Mouse (Mus musculus) neural tube, embryonic 14.5 days (tissue): ENCODE data around the gene Lrch2. TPM values are rescaled to one million over a fixed set of nuclear protein-coding genes. Genes with fewer than 3 reads are reported as not detected.

Experiments used
- ATAC-seq: fragments of 200-750 bp; cut with Nextera tagmentation; 2 replicates; pipeline ENCODE4 v1.8.0; 2017; ENCODE audit warnings: low read depth, mild to moderate bottlenecking, moderate TSS enrichment, moderate library complexity
- H3K27ac ChIP-seq: fragments of 300-500 bp; sonication (generic); 2 replicates; pipeline ENCODE4 v1.5.1; 2014; ENCODE audit warnings: low read depth, mild to moderate bottlenecking, control low read depth, low read length, moderate library complexity, mixed read lengths
- H3K27me3 ChIP-seq: fragments of 300-500 bp; sonication (generic); 2 replicates; pipeline ENCODE4 v1.6.1; 2014; ENCODE audit warnings: low read length; ENCODE audit not compliant: control insufficient read depth, insufficient read depth
- H3K36me3 ChIP-seq: fragments of 300-500 bp; sonication (generic); 2 replicates; pipeline ENCODE4 v1.6.1; 2014; ENCODE audit warnings: low read length, mixed read lengths; ENCODE audit not compliant: control insufficient read depth, insufficient read depth
- H3K4me1 ChIP-seq: fragments of 300-500 bp; sonication (generic); 2 replicates; pipeline ENCODE4 v1.6.1; 2014; ENCODE audit warnings: low read length; ENCODE audit not compliant: control insufficient read depth, insufficient read depth
- H3K4me2 ChIP-seq: fragments of 300-500 bp; sonication (generic); 2 replicates; pipeline ENCODE4 v1.6.1; 2014; ENCODE audit warnings: mild to moderate bottlenecking, low read depth, low read length, control low read depth
- H3K4me3 ChIP-seq: fragments of 300-500 bp; sonication (generic); 2 replicates; pipeline ENCODE4 v1.5.1; 2014; ENCODE audit warnings: low read depth, low read length, control low read depth, mixed read lengths
- H3K9ac ChIP-seq: fragments of 300-500 bp; sonication (generic); replicated peaks from 2 replicates; pipeline ENCODE4 v1.6.1; 2014; ENCODE audit warnings: low read depth, mild to moderate bottlenecking, control low read depth, low read length, mixed read lengths
- H3K9me3 ChIP-seq: fragments of 300-500 bp; sonication (generic); 2 replicates; pipeline ENCODE4 v1.6.1; 2016; ENCODE audit warnings: low read length; ENCODE audit not compliant: control insufficient read depth
- WGBS: fragments of 180-500 bp; shearing (Covaris S2); extraction: QIAGEN DNeasy Blood & Tissue Kit; methylation state at CpG from one replicate; pipeline ENCODE4 v1.1.7; 2014; 5-methylcytosine and 5-hydroxymethylcytosine counted together
- polyA plus RNA-seq: library from polyadenylated mRNA; unstranded; fragments of >200 nt; fragmentation: Nextera tagmentation; extraction: Ambion mirVana; gene quantifications from 2 replicates; pipeline ENCODE4 v1.2.1, GENCODE M21; 2014

Gene Lrch2
- polyA plus RNA-seq, 1 experiment from 2014 or later: 20.8 TPM

- 90% methylated on average over 4 of the region's 4 CpGs for WGBS
- Histone ChIP-seq H3K27me3 (no peaks in the 10 kb centered on the region), H3K4me1 (no peaks in the 10 kb centered on the region), H3K9ac (no peak overlapping the region), H3K4me2 (no peak overlapping the region), H3K9me3 (no peaks in the 10 kb centered on the region), H3K27ac (no peak overlapping the region), H3K36me3 (no peaks in the 10 kb centered on the region), H3K4me3 (no peak overlapping the region)
- no peak for ATAC-seq
Measured at GRCm38 (mm10) chrX:147443386-147443785, 110.5 kb downstream of the Lrch2 start.

DNA sequence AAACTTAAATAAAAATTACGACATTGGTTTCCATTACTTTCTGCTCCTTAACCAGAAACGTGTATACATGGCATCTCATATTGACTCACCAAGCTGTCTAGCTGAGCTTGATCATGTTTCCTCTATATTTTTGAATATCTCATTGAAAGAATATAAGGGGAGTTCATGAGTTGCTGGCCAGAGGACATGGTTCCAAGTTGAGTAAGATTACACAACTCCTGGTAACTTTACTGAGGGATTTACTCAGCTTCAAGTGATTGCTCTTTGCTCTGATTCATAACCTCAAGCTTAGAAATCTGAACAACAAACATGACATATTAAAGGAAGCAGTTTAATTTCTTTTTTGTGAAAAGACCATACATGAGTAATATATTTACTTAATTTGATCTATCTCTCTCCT, 118.5 kb downstream of the Lrch2 start:
- H3K27ac ChIP-seq: no peak overlapping the region
- no peaks in the 10 kb centered on the region for H3K27me3 ChIP-seq
- WGBS: 88% methylated on average over 2 of the region's 2 CpGs

DNA sequence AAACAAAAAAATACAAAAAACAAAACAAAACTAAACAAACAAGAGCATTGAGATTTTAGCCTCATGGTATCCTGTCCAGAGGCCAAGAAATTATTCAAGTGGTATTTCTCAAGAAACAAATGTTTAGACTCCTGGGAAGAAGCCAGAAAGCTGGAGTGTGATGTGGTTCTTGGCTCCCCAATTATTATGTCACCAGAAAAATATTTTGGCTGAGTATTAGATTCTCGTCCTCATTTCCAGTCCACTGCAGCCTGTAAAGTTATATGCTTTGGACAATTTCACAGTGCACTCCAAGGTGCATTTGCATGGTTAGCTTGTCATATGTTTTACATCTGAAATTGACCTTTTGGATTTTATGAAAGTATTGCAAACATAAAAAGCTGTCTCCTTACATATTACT, 124.1 kb downstream of the Lrch2 start:
- Histone ChIP-seq H3K36me3 (no peaks in the 10 kb centered on the region), H3K4me2 (no peak overlapping the region), H3K4me3 (no peak overlapping the region), H3K9ac (no peak overlapping the region), H3K27ac (no peak overlapping the region), H3K27me3 (no peaks in the 10 kb centered on the region), H3K9me3 (no peaks in the 10 kb centered on the region), H3K4me1 (no peaks in the 10 kb centered on the region)
- WGBS: 67% methylated on average over 1 of the region's 1 CpGs
- ATAC-seq: no peak

More for the DNA sequence above, 118.5 kb downstream of the Lrch2 start:
- no peak overlapping the region for H3K4me3 ChIP-seq
- no peaks in the 10 kb centered on the region for H3K4me1 ChIP-seq
- no peak overlapping the region for H3K4me2 ChIP-seq
- no peaks in the 10 kb centered on the region for H3K36me3 ChIP-seq
- ATAC-seq: no peak
- no peaks in the 10 kb centered on the region for H3K9me3 ChIP-seq
- no peak overlapping the region for H3K9ac ChIP-seq

DNA sequence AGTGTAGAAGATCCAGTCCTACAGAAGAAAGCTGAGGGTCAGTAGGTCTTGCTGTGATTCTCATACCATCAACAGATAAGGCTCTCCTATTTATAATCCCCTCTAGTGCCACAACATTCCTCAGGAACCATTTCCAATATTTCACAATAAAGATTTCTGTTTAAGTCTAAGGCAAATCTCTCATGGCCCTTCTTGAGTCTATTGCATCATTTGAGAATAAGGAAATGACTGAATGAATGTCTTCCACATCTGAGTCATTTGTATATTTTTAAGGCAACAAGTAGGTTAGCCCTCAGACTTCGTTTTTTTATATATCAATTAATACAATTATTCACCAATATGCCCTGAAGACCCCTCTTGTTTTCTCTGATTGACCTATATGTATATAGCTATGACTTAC, 124.8 kb downstream of the Lrch2 start, which contains the start of gene Il13ra2:
TSS of gene Il13ra2 (minus strand) at position 64 of the 400 bp plus-strand sequence.
- no peak for ATAC-seq
- no peaks in the 10 kb centered on the region for H3K27me3 ChIP-seq
- no peak within 1 kb of the TSS for H3K9ac ChIP-seq
- no peaks in the 10 kb centered on the region for H3K9me3 ChIP-seq
- WGBS: 57% methylated on average over 1 of the region's 1 CpGs
- H3K27ac ChIP-seq: no peak within 1 kb of the TSS
- H3K4me3 ChIP-seq: no peak within 1 kb of the TSS
- H3K4me2 ChIP-seq: no peak within 1 kb of the TSS
- H3K4me1 ChIP-seq: no peaks in the 10 kb centered on the region
- H3K36me3 ChIP-seq: no peaks in the 10 kb centered on the region

Other genes with a start within 250 kb of the Lrch2 start
- gene Il13ra2, start 124.9 kb downstream of the Lrch2 start, polyA plus RNA-seq: 0.57 TPM in 1 of 2 replicates, not detected in the other
- not detected in 2 replicates for gene Vmn1r239-ps, start 100.4 kb downstream of the Lrch2 start, polyA plus RNA-seq
- not detected in 2 replicates for gene Gm15128, start 211.9 kb upstream of the Lrch2 start, polyA plus RNA-seq